Mouse (Mus musculus): ENCODE measurements around the gene Ric3.

GRCm38 (mm10) chr7:109086946-109087345 is 3.8 kb upstream of the Ric3 start:
- no peak for TF ChIP-seq CTCF (IDR thresholded peaks at IDR 0.05; ENCODE audit: insufficient read depth, low read length)
- no peak for TF ChIP-seq POLR2A (IDR thresholded peaks at IDR 0.05; ENCODE audit: borderline replicate concordance, extremely low read depth, low read depth, low read length)

Measured in lung, adult 2 months (tissue).